Mouse (Mus musculus): ENCODE measurements around the gene Zfp788. TPM values are rescaled to one million over a fixed set of nuclear protein-coding genes. Genes with fewer than 3 reads are reported as not detected.

Gene Zfp788
- polyA plus RNA-seq (2014; fragmentation: Illumina TruSeq; extraction: RNeasy Lipid Tissue Mini Kit (QIAGEN cat#74804); ENCODE audit: insufficient read depth, low read depth, low replicate concordance), result 6.1 TPM

DNA sequence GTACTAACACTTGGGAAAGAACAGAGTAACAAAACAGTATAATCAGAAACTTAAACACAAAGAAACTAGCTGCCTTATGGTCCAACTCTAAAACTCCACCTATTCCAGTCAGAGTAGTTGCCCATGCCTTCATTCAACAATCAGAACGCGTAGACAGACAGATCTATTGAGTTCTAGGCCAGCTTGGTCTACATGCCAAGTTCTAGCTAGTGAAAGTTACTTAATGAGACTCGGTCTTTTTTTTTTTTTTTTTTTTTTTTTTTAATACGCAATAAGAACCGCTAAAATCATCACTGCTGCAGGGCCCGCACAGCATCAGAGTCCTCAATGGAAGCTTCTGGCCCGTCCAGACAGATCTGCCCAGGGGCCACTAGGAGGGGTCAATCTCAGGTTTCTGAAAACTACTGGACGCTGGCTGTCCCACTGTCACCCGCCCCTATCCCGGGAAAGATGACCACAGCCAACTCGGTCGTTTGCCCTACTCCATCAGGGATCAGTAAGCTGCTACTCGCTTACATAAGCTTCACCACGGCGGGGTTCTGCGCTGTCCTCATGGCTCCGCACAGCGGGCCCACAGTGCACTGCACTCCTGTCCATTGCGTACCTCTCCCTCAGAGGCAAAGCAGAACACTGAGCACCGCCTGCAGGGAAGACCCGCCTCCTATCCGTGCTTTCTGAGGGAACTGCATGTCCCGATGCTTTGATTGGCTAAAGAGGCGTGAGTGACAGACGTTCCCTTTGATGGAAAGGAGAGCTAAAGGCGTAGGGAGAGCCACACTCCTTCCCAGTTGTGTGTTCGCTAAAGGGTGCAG is at the start of gene Zfp788:
Gene Zfp788 (plus strand): TSS at position 795 of the 812 bp plus-strand sequence.

DNA sequence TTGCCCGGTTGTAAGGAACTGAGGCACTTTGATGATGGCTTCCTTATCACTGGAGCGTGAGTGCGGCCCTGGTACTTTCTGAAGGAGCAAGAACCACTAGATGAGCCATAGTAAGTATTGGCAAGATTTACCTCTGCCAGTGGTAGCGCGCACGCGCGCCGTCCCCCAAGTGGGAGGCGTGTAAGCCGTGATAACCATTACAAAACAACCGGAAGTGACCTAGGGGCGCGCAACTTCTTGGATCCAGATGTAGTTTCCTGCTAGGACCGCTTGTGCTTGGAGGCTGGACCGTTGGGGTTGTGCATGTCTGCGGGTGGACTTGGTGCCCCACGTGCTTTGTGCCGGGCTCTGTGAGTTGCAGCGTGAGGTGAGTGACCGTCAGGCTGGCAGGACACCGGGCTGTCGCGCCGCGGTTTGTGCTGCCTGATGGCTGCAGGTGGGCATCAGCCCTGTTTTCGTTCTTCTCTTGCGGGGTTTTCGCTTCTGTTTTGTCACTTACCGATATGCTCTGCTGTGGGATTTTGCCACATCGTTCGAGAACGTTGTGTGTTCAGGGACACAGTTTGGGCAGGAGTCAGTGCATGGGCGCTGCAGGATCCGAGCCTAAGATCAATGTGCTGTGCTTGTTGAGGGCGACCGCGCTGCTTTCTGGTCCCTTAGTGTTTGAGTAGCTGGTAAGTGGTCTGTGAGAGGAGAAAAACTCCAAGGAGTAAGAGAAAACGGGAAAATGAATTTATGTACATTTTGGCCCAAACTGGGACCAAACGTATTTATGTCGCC is 33.8 kb upstream of the Zfp788 start, which contains the start of gene 2610021A01Rik:
Gene 2610021A01Rik (plus strand): TSS at position 197 of the 780 bp plus-strand sequence.

Other genes with a start within 250 kb of the Zfp788 start
- gene AI987944, start 239.8 kb upstream of the Zfp788 start, polyA plus RNA-seq (2014; fragmentation: Illumina TruSeq; extraction: RNeasy Lipid Tissue Mini Kit (QIAGEN cat#74804); ENCODE audit: insufficient read depth, low read depth, low replicate concordance), result 8.5 TPM
- gene Vmn2r57, start 184.5 kb upstream of the Zfp788 start, polyA plus RNA-seq (2014; fragmentation: Illumina TruSeq; extraction: RNeasy Lipid Tissue Mini Kit (QIAGEN cat#74804); ENCODE audit: insufficient read depth, low read depth, low replicate concordance), result 0.11 TPM
- not detected for gene Gm20449, start 133.8 kb upstream of the Zfp788 start, polyA plus RNA-seq (2014; fragmentation: Illumina TruSeq; extraction: RNeasy Lipid Tissue Mini Kit (QIAGEN cat#74804); ENCODE audit: insufficient read depth, low read depth, low replicate concordance)
- 4.5 TPM for gene AW146154, start 133.3 kb upstream of the Zfp788 start, polyA plus RNA-seq (2014; fragmentation: Illumina TruSeq; extraction: RNeasy Lipid Tissue Mini Kit (QIAGEN cat#74804); ENCODE audit: insufficient read depth, low read depth, low replicate concordance)
- not detected for gene Gm6871, start 59.5 kb upstream of the Zfp788 start, polyA plus RNA-seq (2014; fragmentation: Illumina TruSeq; extraction: RNeasy Lipid Tissue Mini Kit (QIAGEN cat#74804); ENCODE audit: insufficient read depth, low read depth, low replicate concordance)
- gene 2610021A01Rik, start 34.0 kb upstream of the Zfp788 start, polyA plus RNA-seq (2014; fragmentation: Illumina TruSeq; extraction: RNeasy Lipid Tissue Mini Kit (QIAGEN cat#74804); ENCODE audit: insufficient read depth, low read depth, low replicate concordance), result 4.2 TPM
- gene Vmn2r58, start 239.5 kb downstream of the Zfp788 start, polyA plus RNA-seq (2014; fragmentation: Illumina TruSeq; extraction: RNeasy Lipid Tissue Mini Kit (QIAGEN cat#74804); ENCODE audit: insufficient read depth, low read depth, low replicate concordance), result not detected